Mouse (Mus musculus): ENCODE data around the gene Abcb10. TPM values are rescaled to one million over a fixed set of nuclear protein-coding genes. Genes with fewer than 3 reads are reported as not detected.
A peak's percentile ranks its signal among the peaks of the same experiment; 100 is the strongest.

The Abcb10 gene
- total RNA-seq, 2 experiments from 2014 or later, result 15.6 to 18.1 TPM

- no peak for DNase-seq (ENCODE audit: low spot score in 2 of 2)
- intact Hi-C loops (cut with DNase I), result loop anchor here (1.0 to 10.0 kb wide), 2 partner anchors 135 to 419 kb away; no protein-coding TSS in a partner anchor
These were observed 57.3 kb downstream of the Abcb10 start for GRCm38 (mm10) chr8:123925671-123926070.

- peak; percentile 81 to 86 for DNase-seq (ENCODE audit: low spot score in 2 of 2)
- intact Hi-C loops (cut with DNase I), result loop anchor here (1.0 to 10.0 kb wide), 2 partner anchors 134 to 420 kb away; no protein-coding TSS in a partner anchor
These were observed 58.2 kb downstream of the Abcb10 start for GRCm38 (mm10) chr8:123924719-123925118.

GRCm38 (mm10) chr8:123914635-123915034 lies 68.3 kb downstream of the Abcb10 start:
- DNase-seq (ENCODE audit: low spot score in 2 of 2), result no peak
- intact Hi-C loops (cut with DNase I), result no loop called here

- peak; percentile 47 to 66 for DNase-seq (ENCODE audit: low spot score in 2 of 2)
- intact Hi-C loops (cut with DNase I), result no loop called here
These were observed 70.7 kb downstream of the Abcb10 start for GRCm38 (mm10) chr8:123912265-123912664.

- intact Hi-C loops (cut with DNase I), result no loop called here
- no peak for DNase-seq (ENCODE audit: low spot score in 2 of 2)
These were observed 75.3 kb downstream of the Abcb10 start for GRCm38 (mm10) chr8:123907604-123908003.

GRCm38 (mm10) chr8:123902653-123903052 lies 80.3 kb downstream of the Abcb10 start:
- no peak for DNase-seq (ENCODE audit: low spot score in 2 of 2)
- intact Hi-C loops (cut with DNase I), result no loop called here

Small RNA genes lying within 50 kb of the gene (microRNA-seq; reads per million reads assigned to microRNA genes)
- gene Mir1967, result not detected

Other genes starting within 250 kb of the Abcb10 start
- 10 to 100 TPM; 41.0 to 45.8 TPM for gene Rab4a, start 177.1 kb downstream of the Abcb10 start, total RNA-seq (2021)
- gene Ccsap, start 122.9 kb downstream of the Abcb10 start, total RNA-seq (2021), result 10 to 100 TPM; 70.7 to 82.7 TPM
- gene Acta1, start 88.4 kb downstream of the Abcb10 start, total RNA-seq (2021), result 10 to 100 TPM in 1 of 2 experiments, 1 to 10 TPM in 1; 9.7 to 13.4 TPM
- gene Nup133, start 33.9 kb downstream of the Abcb10 start, total RNA-seq (2021), result 10 to 100 TPM; 22.0 to 23.4 TPM
- gene Taf5l, start 38.3 kb upstream of the Abcb10 start, total RNA-seq (2021), result 10 to 100 TPM; 21.7 to 22.3 TPM
- gene Urb2, start 38.4 kb upstream of the Abcb10 start, total RNA-seq (2021), result 10 to 100 TPM; 11.2 to 11.3 TPM
- 10 to 100 TPM; 45.4 to 49.7 TPM for gene Galnt2, start 248.3 kb upstream of the Abcb10 start, total RNA-seq (2021)

Measured in left cerebral cortex, postnatal 36 days (tissue).